Mouse (Mus musculus) olfactory bulb, adult 2 months (tissue): ENCODE measurements around the gene Elavl1.

Experiments used
- CTCF ChIP-seq: fragments of 200-500 bp; IDR thresholded peaks from 2 replicates; pipeline ENCODE4 v1.5.1; 2012; ENCODE audit warnings: low read depth, mild to moderate bottlenecking, low read length, moderate library complexity; ENCODE audit not compliant: insufficient read depth
- POLR2A ChIP-seq: fragments of 200-500 bp; IDR thresholded peaks from 2 replicates; pipeline ENCODE4 v1.6.1; 2012; ENCODE audit warnings: mild to moderate bottlenecking, low read depth, low read length, moderate library complexity; ENCODE audit not compliant: insufficient read depth

GRCm38 (mm10) chr8:4297822-4298221 lies 27.4 kb downstream of the Elavl1 start:
- no peak for TF ChIP-seq CTCF
- no peak for TF ChIP-seq POLR2A
